Mouse (Mus musculus): ENCODE measurements around the gene Wdr73.

GRCm38 (mm10) chr7:80935834-80936233 is 34.8 kb upstream of the Wdr73 start:
- TF ChIP-seq CTCF (IDR thresholded peaks at IDR 0.05; ENCODE audit: extremely low read depth, insufficient read depth, low read length) (no peak), POLR2A (IDR thresholded peaks at IDR 0.05; ENCODE audit: extremely low read depth, insufficient read depth, low read length) (no peak)

All from cortical plate, adult 2 months (tissue).